In the genomic region with DNA sequence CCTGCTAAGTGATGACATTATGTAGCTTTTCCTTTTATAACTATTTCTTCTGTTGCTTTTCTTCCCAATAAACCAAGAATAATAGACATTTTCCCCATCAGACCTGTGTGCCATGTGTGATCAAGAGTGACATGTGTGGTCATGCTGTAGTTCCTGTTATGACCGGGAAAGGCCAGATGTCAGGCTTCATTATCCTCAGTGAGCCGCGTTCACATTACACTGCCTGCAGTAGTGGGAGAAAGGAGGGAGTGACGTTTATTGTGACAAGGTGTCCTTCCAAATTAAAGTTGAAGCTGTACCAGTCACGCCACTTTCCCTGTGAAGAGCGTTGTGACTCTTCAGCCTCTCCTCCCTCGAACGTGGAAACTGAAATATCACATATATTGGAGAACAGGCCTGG, we compare ENCODE assay signal across 27 mouse cellular contexts. TPM values are rescaled to one million over a fixed set of nuclear protein-coding genes. Genes with fewer than 3 reads are reported as not detected.
DNase-seq lines count a peak whose midpoint lies in the region; ATAC-seq lines count a peak whose summit lies in the region.
"Had no signal": no experiment of that assay in that cellular context is flagged by ENCODE, and none has a peak within 500 bp of the region (broad histone marks: within the 10 kb centered on the region; RNA-seq: fewer than 3 reads in every experiment).

No protein-coding gene starts in this region.

- 0 out of 2 replicates have a peak, but pooled peaks have one; percentile 29 for ATAC-seq in common myeloid progenitor, adult 5-6 weeks (replicated peaks; ENCODE audit: low read depth, poor library complexity, severe bottlenecking)
- ATAC-seq: activated CD4-positive, CD25-positive, alpha-beta regulatory T cell, adult 4 months; CD4-positive, CD25-positive, alpha-beta regulatory T cell, adult 4 months; forebrain, embryonic 14.5 days; forebrain, embryonic 16.5 days; Patski had no signal

- H3K4me3 ChIP-seq in embryonic facial prominence, embryonic 10.5 days, result no peak overlapping the region
- H3K4me3 ChIP-seq: embryonic facial prominence, embryonic 13.5 days; embryonic facial prominence, embryonic 15.5 days; erythroblast, embryonic 14.5 days; forebrain, embryonic 10.5 days; forebrain, embryonic 12.5 days had no signal

- no peak overlapping the region for H3K27ac ChIP-seq in embryonic facial prominence, embryonic 10.5 days (replicated peaks)
- H3K27ac ChIP-seq: embryonic facial prominence, embryonic 13.5 days; embryonic facial prominence, embryonic 15.5 days; forebrain, embryonic 10.5 days; forebrain, embryonic 12.5 days had no signal

- H3K27me3 ChIP-seq in embryonic facial prominence, embryonic 10.5 days (replicated peaks; ENCODE audit: low read depth, poor library complexity, severe bottlenecking), result no peaks in the 10 kb centered on the region
- H3K27me3 ChIP-seq: embryonic facial prominence, embryonic 13.5 days; forebrain, embryonic 12.5 days had no signal

- no peaks in the 10 kb centered on the region for H3K9me3 ChIP-seq in embryonic facial prominence, embryonic 10.5 days
- H3K9me3 ChIP-seq: embryonic facial prominence, embryonic 13.5 days; embryonic facial prominence, embryonic 15.5 days; forebrain, embryonic 10.5 days; forebrain, embryonic 12.5 days; G1E had no signal

- DNase-seq in embryonic facial prominence, embryonic 10.5 days (ENCODE audit: low spot score), result peak; percentile 33
- peak; percentile 82 for DNase-seq in retina, postnatal 1 day
- DNase-seq in frontal cortex, adult 2 months (ENCODE audit: extremely low spot score in 1 of 2, low spot score in 1 of 2), result no peak
- DNase-seq in B cell, adult 2 months, result no peak
- DNase-seq: adrenal gland, adult 8-10 months; adrenal gland, postnatal 14 days; adrenal gland, postnatal 36 days; cerebellum, adult 11-12 months; cerebellum, adult 2 months; cerebellum, adult 9-10 months; cerebellum, postnatal 10 days; cerebellum, postnatal 25 days had no signal

- H3K36me3 ChIP-seq in embryonic facial prominence, embryonic 10.5 days (replicated peaks), result no peaks in the 10 kb centered on the region
- H3K36me3 ChIP-seq: embryonic facial prominence, embryonic 13.5 days; embryonic facial prominence, embryonic 15.5 days; forebrain, embryonic 10.5 days; forebrain, embryonic 12.5 days; G1E had no signal

- peaks cover 13% of the 10 kb centered on the region for H3K4me1 ChIP-seq in embryonic facial prominence, embryonic 10.5 days
- H3K4me1 ChIP-seq: embryonic facial prominence, embryonic 15.5 days; forebrain, embryonic 12.5 days had no signal

- WGBS in embryonic facial prominence, embryonic 10.5 days, result 72% methylated on average over 8 of the region's 8 CpGs

RNA-seq across cellular contexts. Expression of a gene that starts 0.7 kb away (rescaled TPM):
- total RNA-seq in common myeloid progenitor, adult 5-6 weeks (2017), result not detected in 2 replicates
- polyA plus RNA-seq in embryonic facial prominence, embryonic 10.5 days (2016; fragmentation: Nextera tagmentation; extraction: Ambion mirVana), result not detected in 2 replicates
- 3.1 and 3.7 TPM in 2 replicates for polyA plus RNA-seq in frontal cortex, adult 2 months (2012; rRNA removed)
- total RNA-seq: adrenal gland, adult 18-20 months; adrenal gland, adult 8-10 months; adrenal gland, postnatal 14 days; adrenal gland, postnatal 36 days; CH12.LX had no signal
- polyA plus RNA-seq: activated CD4-positive, CD25-positive, alpha-beta regulatory T cell, adult 4 months; CD4-positive, CD25-positive, alpha-beta regulatory T cell, adult 4 months; embryonic facial prominence, embryonic 11.5 days; embryonic facial prominence, embryonic 13.5 days; embryonic facial prominence, embryonic 15.5 days; erythroblast, embryonic 14.5 days; forebrain, embryonic 10.5 days; forebrain, embryonic 12.5 days; forebrain, embryonic 14.5 days; forebrain, embryonic 16.5 days; G1E; Patski had no signal

RNA-seq across cellular contexts. Expression of a gene that starts 10.5 kb away (rescaled TPM):
- 0.09 TPM in 1 of 2 replicates, not detected in the other for total RNA-seq in common myeloid progenitor, adult 5-6 weeks (2017)
- 1.0 and 1.1 TPM in 2 replicates for polyA plus RNA-seq in embryonic facial prominence, embryonic 10.5 days (2016; fragmentation: Nextera tagmentation; extraction: Ambion mirVana)
- 0.84 and 1.3 TPM in 2 replicates for polyA plus RNA-seq in frontal cortex, adult 2 months (2012; rRNA removed)
- total RNA-seq: adrenal gland, postnatal 14 days; CH12.LX had no signal
- polyA plus RNA-seq: activated CD4-positive, CD25-positive, alpha-beta regulatory T cell, adult 4 months; CD4-positive, CD25-positive, alpha-beta regulatory T cell, adult 4 months; erythroblast, embryonic 14.5 days; G1E had no signal

RNA-seq across cellular contexts. Expression of a gene that starts 15.1 kb away (rescaled TPM):
- total RNA-seq in common myeloid progenitor, adult 5-6 weeks (2017), result 466 and 542 TPM in 2 replicates
- 580 and 594 TPM in 2 replicates for polyA plus RNA-seq in embryonic facial prominence, embryonic 10.5 days (2016; fragmentation: Nextera tagmentation; extraction: Ambion mirVana)
- 259 and 293 TPM in 2 replicates for polyA plus RNA-seq in frontal cortex, adult 2 months (2012; rRNA removed)

Comparison
In these comparisons a context has a peak if more than half of its experiments do, and no peak if none do; other contexts are left out.
1. DNase-seq: peak in embryonic facial prominence, embryonic 10.5 days (single experiment) and retina, postnatal 1 day (single experiment); none in frontal cortex, adult 2 months (0 of 2) and B cell, adult 2 months (0 of 2).